Mouse (Mus musculus) MEL (cell line): Measurements from ENCODE around the gene Tbx15.

ENCODE experiments used
- CTCF ChIP-seq, 3 experiments: IDR thresholded peaks in 2 of 3; conservative IDR thresholded peaks in 1 of 3; 2 replicates each; pipeline ENCODE4 v1.5.1; 2011 to 2012; ENCODE audit warnings: low read length in 3 of 3, low read depth in 2 of 3, mild to moderate bottlenecking in 2 of 3, improper control_type of control experiment in 1 of 3, inconsistent platforms in 1 of 3, mixed read lengths in 1 of 3, moderate library complexity in 1 of 3; ENCODE audit not compliant: control insufficient read depth in 1 of 3, insufficient read depth in 1 of 3, poor library complexity in 1 of 3, severe bottlenecking in 1 of 3
- ELF1 ChIP-seq: IDR thresholded peaks from 2 replicates; pipeline ENCODE4 v1.6.1; 2014; ENCODE audit warnings: low read depth, mild to moderate bottlenecking, inconsistent platforms, low read length, improper control_type of control experiment, moderate library complexity
- NRF1 ChIP-seq: IDR thresholded peaks from 2 replicates; pipeline ENCODE4 v1.6.1; 2014; ENCODE audit warnings: low read depth, mild to moderate bottlenecking, inconsistent platforms, low read length, improper control_type of control experiment, moderate library complexity; ENCODE audit not compliant: poor library complexity, insufficient read depth, severe bottlenecking
- POLR2AphosphoS5 ChIP-seq: IDR thresholded peaks from 2 replicates; pipeline ENCODE4 v1.6.1; 2012; ENCODE audit warnings: low read depth, borderline replicate concordance, mild to moderate bottlenecking, inconsistent platforms, low read length, moderate library complexity, mixed read lengths
- USF1 ChIP-seq: IDR thresholded peaks from 2 replicates; pipeline ENCODE4 v1.6.1; 2014; ENCODE audit warnings: low read depth, mild to moderate bottlenecking, inconsistent platforms, low read length, improper control_type of control experiment, moderate library complexity
- ZC3H11A ChIP-seq: IDR thresholded peaks from 2 replicates; pipeline ENCODE4 v1.6.1; 2012; ENCODE audit warnings: low read depth, mild to moderate bottlenecking, inconsistent platforms, low read length, improper control_type of control experiment

- TF ChIP-seq ZC3H11A (no peak), NRF1 (no peak), CTCF (IDR thresholded peaks at IDR 0.05 in 2 of 3, conservative IDR thresholded peaks at IDR 0.05 in 1 of 3; ENCODE audit: control insufficient read depth in 1 of 3, insufficient read depth in 1 of 3, low read depth in 2 of 3, low read length in 3 of 3, poor library complexity in 1 of 3, severe bottlenecking in 1 of 3) (no peak), USF1 (no peak), POLR2AphosphoS5 (no peak), ELF1 (no peak)
Observed at GRCm38 (mm10) chr3:99211105-99211698, 29.0 kb upstream of the Tbx15 start.
